Mouse (Mus musculus) ovary, postnatal 14 days (tissue): ENCODE results near the gene Psat1.

Experiments used
- DNase-seq: peaks from one replicate; pipeline ENCODE4 v3.0.0; 2022; ENCODE audit warnings: low spot score

The Psat1 gene

GRCm38 (mm10) chr19:15864129-15864528, 83.0 kb downstream of the Psat1 start:
- no peak for DNase-seq

- no peak for DNase-seq
These were observed 91.8 kb downstream of the Psat1 start for GRCm38 (mm10) chr19:15855379-15855778.
